Comparison of ENCODE assay signal across 20 mouse cellular contexts in the genomic region with DNA sequence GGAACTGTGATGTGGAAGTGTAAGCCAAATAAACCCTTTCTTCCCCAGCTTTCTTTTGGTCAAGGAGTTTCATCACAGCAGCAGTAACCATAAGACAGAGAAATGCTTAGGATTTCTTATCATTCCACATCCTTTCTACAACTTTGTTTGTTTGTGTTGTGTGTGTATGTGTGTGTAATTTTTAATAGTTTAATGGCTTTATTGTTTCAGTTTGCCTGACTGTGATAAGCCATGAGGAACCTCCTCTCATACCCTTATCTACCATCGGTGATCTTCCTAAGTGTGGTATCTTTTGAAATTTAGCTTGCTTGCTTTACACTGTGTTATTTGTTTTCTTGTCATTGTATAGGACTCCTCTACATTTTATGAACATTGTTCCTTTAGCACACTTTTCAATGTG.
A peak's percentile ranks its signal among the peaks of the same experiment; 100 is the strongest.
DNase-seq lines count a peak whose midpoint lies in the region; ATAC-seq and TF ChIP-seq lines count a peak whose summit lies in the region.
"Had no signal": no experiment of that assay in that cellular context is flagged by ENCODE, and none has a peak within 500 bp of the region (broad histone marks: within the 10 kb centered on the region; RNA-seq: fewer than 3 reads in every experiment).

No protein-coding gene starts in this region.

- TF ChIP-seq POLR2A in MEL (IDR thresholded peaks at IDR 0.05; ENCODE audit: control insufficient read depth in 1 of 2, insufficient read depth in 1 of 2, low read depth in 1 of 2, low read length in 2 of 2, poor library complexity in 1 of 2): no peak

- no peak for TF ChIP-seq RAD21 in MEL (IDR thresholded peaks at IDR 0.05; ENCODE audit: low read depth, low read length)

- H3K4me2 ChIP-seq in hindbrain, embryonic 16.5 days (ENCODE audit: low read length): no peak overlapping the region

- H3K36me3 ChIP-seq in MEL (ENCODE audit: control insufficient read depth in 1 of 2, insufficient read depth in 2 of 2, low read length in 2 of 2): peaks cover 0 to 61% of the 10 kb centered on the region in 2 experiments; a peak in 2 of 4 replicates
- H3K36me3 ChIP-seq in hindbrain, embryonic 16.5 days (ENCODE audit: control insufficient read depth, insufficient read depth, low read length): no peaks in the 10 kb centered on the region
- H3K36me3 ChIP-seq: G1E had no signal

- H3K4me1 ChIP-seq in MEL (ENCODE audit: control insufficient read depth in 1 of 2, insufficient read depth in 2 of 2, low read length in 2 of 2): peaks cover 36 to 44% of the 10 kb centered on the region in 2 experiments
- no peaks in the 10 kb centered on the region for H3K4me1 ChIP-seq in hindbrain, embryonic 16.5 days (ENCODE audit: control insufficient read depth, insufficient read depth, low read depth, low read length)

- peak; percentile 73 to 82 for TF ChIP-seq EP300 in MEL (IDR thresholded peaks at IDR 0.05; ENCODE audit: low read depth in 1 of 2, low read length in 2 of 2)

- no peak overlapping the region for H3K4me3 ChIP-seq in MEL (ENCODE audit: control insufficient read depth in 1 of 2, insufficient read depth in 1 of 2, low read depth in 2 of 2, low read length in 2 of 2)
- no peak overlapping the region for H3K4me3 ChIP-seq in hindbrain, embryonic 16.5 days (ENCODE audit: low read length)

- peak; percentile 26; the same call in 1 of the 2 replicates for ATAC-seq in megakaryocyte-erythroid progenitor cell, adult 5-6 weeks (replicated peaks; ENCODE audit: low FRiP score, low TSS enrichment, poor library complexity, severe bottlenecking)
- no peak for ATAC-seq in hindbrain, embryonic 16.5 days
- ATAC-seq: activated CD4-positive, CD25-positive, alpha-beta regulatory T cell, adult 4 months; CD4-positive, CD25-positive, alpha-beta regulatory T cell, adult 4 months; Patski had no signal

- H3K27ac ChIP-seq in MEL (ENCODE audit: control insufficient read depth, low read depth, low read length): peak overlapping the region; percentile 73
- H3K27ac ChIP-seq in hindbrain, embryonic 16.5 days (ENCODE audit: low read depth, low read length): no peak overlapping the region

- DNase-seq in MEL (ENCODE audit: low read depth, low spot score): peak; percentile 52
- no peak for DNase-seq in left cerebral cortex, postnatal 36 days (ENCODE audit: low spot score in 2 of 2)
- DNase-seq: adrenal gland, adult 2 months; adrenal gland, adult 8-10 months; adrenal gland, postnatal 10 days; adrenal gland, postnatal 14 days; adrenal gland, postnatal 25 days; adrenal gland, postnatal 36 days; B cell, adult 2 months; cerebellum, adult 11 months; cerebellum, adult 11-12 months; cerebellum, adult 18-20 months; cerebellum, adult 2 months had no signal

- H3K27me3 ChIP-seq in MEL (ENCODE audit: control insufficient read depth in 1 of 2, insufficient read depth in 2 of 2, low read length in 2 of 2): no peaks in the 10 kb centered on the region
- H3K27me3 ChIP-seq in hindbrain, embryonic 16.5 days (replicated peaks; ENCODE audit: control insufficient read depth, insufficient read depth, low read length): no peaks in the 10 kb centered on the region
- H3K27me3 ChIP-seq: CH12.LX had no signal

- H3K9me3 ChIP-seq in MEL (replicated peaks; ENCODE audit: insufficient read depth, low read length): no peaks in the 10 kb centered on the region
- no peaks in the 10 kb centered on the region for H3K9me3 ChIP-seq in hindbrain, embryonic 16.5 days (ENCODE audit: control insufficient read depth, low read length)
- H3K9me3 ChIP-seq: G1E had no signal

- intact Hi-C loops in left cerebral cortex, postnatal 36 days (cut with DNase I): no loop called here

- TF ChIP-seq CTCF in MEL (IDR thresholded peaks at IDR 0.05 in 2 of 3, conservative IDR thresholded peaks at IDR 0.05 in 1 of 3; ENCODE audit: control insufficient read depth in 1 of 3, insufficient read depth in 1 of 3, low read depth in 2 of 3, low read length in 3 of 3, poor library complexity in 1 of 3, severe bottlenecking in 1 of 3): no peak

- no peaks in the 10 kb centered on the region for H3K79me2 ChIP-seq in MEL (ENCODE audit: control insufficient read depth, insufficient read depth, low read length, poor library complexity)

- no peak overlapping the region for H3K9ac ChIP-seq in MEL (ENCODE audit: control insufficient read depth, low read depth, low read length, poor library complexity, severe bottlenecking)
- H3K9ac ChIP-seq in hindbrain, embryonic 16.5 days (ENCODE audit: low read depth, low read length): no peak overlapping the region

- WGBS in hindbrain, embryonic 16.5 days: 97% methylated on average over 1 of the region's 1 CpGs

TF ChIP-seq in MEL, 35 proteins besides CTCF, POLR2A, EP300 and RAD21:
- TF ChIP-seq MXI1 (IDR thresholded peaks at IDR 0.05; ENCODE audit: low read depth, low read length) (no peak), MAX (IDR thresholded peaks at IDR 0.05; ENCODE audit: low read length) (0 out of 2 replicates have a peak, but pooled peaks have one; percentile 17), TCF12 (IDR thresholded peaks at IDR 0.05; ENCODE audit: low read depth, low read length) (peak; percentile 69), GATA1 (IDR thresholded peaks at IDR 0.05; ENCODE audit: low read depth, low read length) (peak; percentile 91), JUND (IDR thresholded peaks at IDR 0.05; ENCODE audit: low read depth, low read length) (no peak), MAFK (IDR thresholded peaks at IDR 0.05; ENCODE audit: borderline replicate concordance, low read depth, low read length) (no peak), ZC3H11A (IDR thresholded peaks at IDR 0.05; ENCODE audit: low read depth, low read length) (no peak), ETS1 (IDR thresholded peaks at IDR 0.05; ENCODE audit: low read depth, low read length) (peak; percentile 39), TBP (IDR thresholded peaks at IDR 0.05; ENCODE audit: low read depth, low read length) (no peak), SIN3A (IDR thresholded peaks at IDR 0.05; ENCODE audit: low read length) (no peak), CHD1 (IDR thresholded peaks at IDR 0.05; ENCODE audit: low read depth, low read length) (no peak), POLR2AphosphoS2 (IDR thresholded peaks at IDR 0.05; ENCODE audit: low read length) (no peak), BHLHE40 (IDR thresholded peaks at IDR 0.05; ENCODE audit: borderline replicate concordance, low read depth, low read length) (no peak), HCFC1 (IDR thresholded peaks at IDR 0.05; ENCODE audit: low read depth, low read length) (no peak), MAZ (IDR thresholded peaks at IDR 0.05; ENCODE audit: low read depth, low read length) (no peak), ELF1 (IDR thresholded peaks at IDR 0.05; ENCODE audit: low read depth, low read length) (no peak), MYB (IDR thresholded peaks at IDR 0.05; ENCODE audit: low read depth, low read length) (no peak), E2F4 (IDR thresholded peaks at IDR 0.05; ENCODE audit: borderline replicate concordance, low read depth, low read length) (no peak), GABPA (IDR thresholded peaks at IDR 0.05; ENCODE audit: low read depth, low read length) (no peak), POLR2AphosphoS5 (IDR thresholded peaks at IDR 0.05; ENCODE audit: borderline replicate concordance, low read depth, low read length) (no peak), ZKSCAN1 (IDR thresholded peaks at IDR 0.05; ENCODE audit: low read depth, low read length) (0 out of 2 replicates have a peak, but pooled peaks have one; percentile 26), ZMIZ1 (IDR thresholded peaks at IDR 0.05; ENCODE audit: low read depth, low read length) (no peak), NRF1 (IDR thresholded peaks at IDR 0.05; ENCODE audit: insufficient read depth, low read depth, low read length, poor library complexity, severe bottlenecking) (no peak), MYC (IDR thresholded peaks at IDR 0.05; ENCODE audit: low read depth, low read length) (peak; percentile 65; the same call in 1 of the 2 replicates), NELFE (IDR thresholded peaks at IDR 0.05; ENCODE audit: low read depth, low read length) (no peak), ZNF384 (IDR thresholded peaks at IDR 0.05; ENCODE audit: low read depth, low read length) (no peak), RCOR1 (IDR thresholded peaks at IDR 0.05; ENCODE audit: low read depth, low read length) (no peak; the same call in 1 of the 2 replicates), SMC3 (IDR thresholded peaks at IDR 0.05; ENCODE audit: low read depth, low read length) (no peak), KAT2A (conservative IDR thresholded peaks at IDR 0.05; ENCODE audit: low read depth, low read length) (no peak), UBTF (IDR thresholded peaks at IDR 0.05; ENCODE audit: borderline replicate concordance, insufficient read depth, low read depth, low read length) (no peak)
